Mouse (Mus musculus): ENCODE data around the gene Btn2a2.

Btn2a2 gene

DNA sequence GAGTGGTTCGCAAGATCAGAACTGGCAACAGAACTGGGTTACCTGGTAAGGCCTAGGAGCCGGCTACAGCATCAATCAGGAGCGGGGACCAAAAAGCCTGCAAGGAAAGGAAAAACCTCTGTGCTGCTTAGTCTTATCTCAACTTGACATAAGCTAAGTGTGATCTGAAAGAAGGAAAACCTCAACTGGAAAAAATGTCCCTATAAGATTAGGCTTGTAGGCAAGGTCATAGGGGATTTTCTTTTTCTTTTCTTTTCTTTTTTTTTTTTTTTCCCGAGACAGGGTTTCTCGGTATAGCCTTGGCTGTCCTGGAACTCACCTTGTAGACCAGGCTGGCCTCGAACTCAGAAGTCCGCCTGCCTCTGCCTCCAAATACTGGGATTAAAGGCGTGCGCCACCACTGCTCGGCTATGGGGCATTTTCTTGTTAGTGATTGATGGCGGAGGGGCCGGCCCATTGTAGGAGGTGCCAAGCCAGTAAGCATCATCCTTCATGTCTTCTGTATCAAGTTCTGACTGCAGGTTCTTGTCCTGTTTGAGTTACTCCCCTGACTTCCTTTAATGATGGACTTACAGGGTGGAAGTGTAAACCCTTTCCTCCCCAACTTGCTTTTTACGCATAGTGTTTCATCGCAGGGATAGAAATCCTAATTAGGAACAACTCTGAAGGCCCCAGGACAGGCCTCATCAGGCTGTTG is 18.3 kb upstream of the Btn2a2 start:
- TF ChIP-seq GATA4 (IDR thresholded peaks at IDR 0.05; ENCODE audit: insufficient replicate concordance, low read length): no peak

DNA sequence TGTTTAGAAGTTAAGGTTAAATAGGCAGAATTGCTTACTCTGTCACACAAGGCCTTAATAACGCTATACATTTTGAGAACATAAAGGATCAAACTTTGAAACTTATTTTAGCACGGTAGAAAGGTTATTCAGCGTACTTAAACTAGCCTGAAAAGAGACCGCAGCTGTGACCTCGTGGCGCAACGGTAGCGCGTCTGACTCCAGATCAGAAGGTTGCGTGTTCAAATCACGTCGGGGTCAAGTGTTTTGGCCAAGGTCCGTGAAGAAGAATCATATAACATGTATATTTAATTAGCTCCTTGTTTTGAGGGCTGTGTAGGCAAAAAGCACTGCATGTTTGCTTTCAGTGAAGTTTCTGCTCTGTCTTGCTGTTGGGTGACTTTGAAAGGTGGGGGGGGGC is 17.7 kb upstream of the Btn2a2 start:
- no peak for TF ChIP-seq GATA4 (IDR thresholded peaks at IDR 0.05; ENCODE audit: insufficient replicate concordance, low read length)

DNA sequence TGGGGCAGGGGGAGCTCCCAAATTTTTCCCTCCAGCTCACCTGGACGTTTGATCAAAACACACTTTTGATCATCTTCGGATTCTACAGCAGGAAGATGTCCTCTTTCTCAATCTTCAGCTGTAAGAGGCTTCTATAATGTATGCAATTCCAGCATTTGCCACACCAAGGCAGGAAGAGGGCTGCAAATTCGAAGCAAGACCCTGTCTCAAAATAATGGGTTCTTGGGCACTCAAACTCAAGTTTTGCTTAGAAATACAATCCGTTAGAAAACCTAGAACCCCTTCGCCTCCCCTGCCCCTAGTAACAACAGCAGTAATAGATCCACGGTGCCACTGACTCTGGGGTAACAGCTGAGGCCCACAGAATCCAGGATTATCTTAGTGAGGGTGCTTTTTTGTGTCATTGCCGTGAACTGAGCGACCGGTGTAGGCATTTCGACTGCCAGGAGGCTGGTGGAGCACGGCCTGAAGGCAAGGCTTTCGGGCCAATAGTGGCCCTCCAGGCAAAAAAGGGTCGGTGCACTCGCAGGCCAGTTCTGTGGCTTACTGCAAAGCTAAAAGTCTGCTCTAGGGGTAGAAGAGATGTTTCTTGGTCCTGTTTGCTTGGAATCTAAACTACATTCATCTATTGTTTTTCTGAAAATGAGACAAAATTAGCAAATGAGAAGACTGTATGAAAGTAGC is 17.1 kb upstream of the Btn2a2 start:
- no peak for TF ChIP-seq GATA4 (IDR thresholded peaks at IDR 0.05; ENCODE audit: insufficient replicate concordance, low read length)

DNA sequence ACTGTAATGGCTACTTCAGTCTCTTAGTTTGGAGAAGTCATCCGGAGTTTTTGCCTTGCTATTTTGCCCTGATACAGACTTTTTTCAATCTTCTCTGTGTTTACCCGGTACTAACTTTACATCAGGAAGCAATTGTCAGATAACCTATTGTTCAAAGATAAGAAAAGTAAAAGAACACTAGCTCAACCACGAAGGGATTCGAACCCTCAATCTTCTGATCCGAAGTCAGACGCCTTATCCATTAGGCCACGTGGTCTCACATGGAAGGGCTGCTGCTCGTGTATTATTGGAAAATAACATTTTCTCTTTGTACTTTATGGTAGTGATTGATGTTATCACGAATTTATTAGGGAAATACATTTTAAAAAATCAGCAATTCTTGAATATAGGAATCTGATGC is 15.1 kb upstream of the Btn2a2 start:
- TF ChIP-seq GATA4 (IDR thresholded peaks at IDR 0.05; ENCODE audit: insufficient replicate concordance, low read length): peak; percentile 38; the same call in 1 of the 2 replicates

DNA sequence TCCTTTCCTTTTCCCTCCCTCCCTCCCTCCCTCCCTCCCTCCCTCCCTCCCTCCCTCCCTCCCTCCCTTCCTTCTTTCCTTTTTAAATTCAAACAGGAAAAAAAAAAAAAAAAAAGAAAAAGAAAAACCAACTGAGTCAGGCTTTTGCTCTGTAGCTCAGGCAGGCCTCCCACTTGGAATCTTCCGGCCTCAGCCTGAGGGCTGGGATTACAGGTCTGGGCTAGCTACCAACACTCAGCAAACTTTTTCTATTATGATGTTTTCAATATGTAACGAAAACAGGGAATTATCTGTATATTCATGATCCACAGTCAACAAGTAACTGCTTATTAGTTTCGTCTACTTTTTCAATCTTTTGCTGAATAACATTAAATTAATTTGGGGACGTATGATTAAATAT is 14.3 kb upstream of the Btn2a2 start:
- TF ChIP-seq GATA4 (IDR thresholded peaks at IDR 0.05; ENCODE audit: insufficient replicate concordance, low read length): no peak

DNA sequence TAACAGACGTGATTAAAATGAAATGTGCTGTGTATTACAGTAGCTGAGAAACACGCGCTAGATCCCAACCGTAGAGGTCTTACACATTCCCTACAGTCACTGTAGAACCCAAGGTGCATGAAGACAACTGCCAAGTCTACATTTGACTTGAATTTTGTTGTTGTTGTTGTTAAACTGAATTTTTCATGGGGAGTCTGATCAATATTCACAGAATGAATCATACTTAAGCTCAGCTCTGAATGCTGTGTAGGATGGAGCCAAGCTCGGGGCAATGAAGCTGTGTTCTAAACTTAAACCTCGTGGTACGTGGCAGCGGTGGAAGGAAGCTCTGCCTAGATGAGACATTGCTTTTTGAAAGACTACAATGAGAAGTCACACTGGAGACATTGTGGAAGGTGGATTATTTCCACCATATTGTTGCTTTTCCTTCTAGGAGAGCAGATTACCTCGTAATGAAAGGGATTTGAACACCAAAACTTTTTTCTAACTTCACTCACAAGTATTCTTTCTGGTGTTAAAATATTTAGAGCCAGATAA is 13.4 kb upstream of the Btn2a2 start:
- TF ChIP-seq GATA4 (IDR thresholded peaks at IDR 0.05; ENCODE audit: insufficient replicate concordance, low read length): no peak

DNA sequence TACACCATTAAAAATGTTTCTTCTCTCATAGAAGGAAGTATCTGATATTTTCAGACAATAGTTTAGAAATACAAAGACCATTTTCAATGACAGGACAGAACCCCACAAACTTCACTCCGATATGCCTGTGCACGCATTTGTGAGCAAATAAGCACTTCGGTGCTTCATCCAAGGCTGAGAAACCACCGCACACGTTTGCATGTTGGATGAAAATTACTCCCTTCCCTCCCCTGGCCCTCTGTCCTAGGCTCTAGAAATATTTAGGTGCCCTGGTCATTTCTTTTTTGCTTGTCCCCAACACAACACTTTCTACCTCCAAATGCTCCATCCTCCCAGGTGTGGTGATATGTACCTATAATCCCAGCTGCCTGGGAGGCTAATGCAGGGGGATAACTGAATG is 12.9 kb upstream of the Btn2a2 start:
- no peak for TF ChIP-seq GATA4 (IDR thresholded peaks at IDR 0.05; ENCODE audit: insufficient replicate concordance, low read length)

DNA sequence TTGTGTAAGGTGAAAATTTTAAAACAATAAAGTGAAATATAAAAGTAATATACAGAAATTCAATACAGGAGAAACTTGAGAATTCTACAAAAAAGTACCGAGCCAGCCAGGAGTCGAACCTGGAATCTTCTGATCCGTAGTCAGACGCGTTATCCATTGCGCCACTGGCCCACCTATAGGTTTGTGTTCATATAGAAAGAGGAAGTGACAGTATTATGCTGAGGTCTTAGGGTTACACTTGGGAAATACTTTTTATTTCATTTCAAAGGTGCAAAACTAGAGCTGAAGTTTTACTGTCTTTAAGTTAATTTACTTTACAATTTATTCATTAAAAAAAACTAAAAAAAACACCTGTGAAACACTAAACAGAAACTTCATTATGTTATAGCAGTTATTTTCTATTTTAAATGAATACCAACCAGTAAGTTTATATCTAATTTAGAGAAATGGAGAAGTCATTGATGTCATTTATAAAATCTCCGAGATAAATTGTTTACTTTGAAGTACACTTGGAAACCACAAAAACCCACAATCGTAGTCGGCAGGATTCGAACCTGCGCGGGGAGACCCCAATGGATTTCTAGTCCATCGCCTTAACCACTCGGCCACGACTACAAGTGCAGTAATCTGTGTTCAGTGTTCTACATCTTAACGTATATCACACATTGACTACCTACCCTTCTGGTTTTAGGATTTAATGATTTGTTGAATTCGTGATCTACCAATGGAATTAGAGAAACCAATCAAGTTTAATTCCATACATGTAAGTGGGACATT is 12.0 kb upstream of the Btn2a2 start:
- TF ChIP-seq GATA4 (IDR thresholded peaks at IDR 0.05; ENCODE audit: insufficient replicate concordance, low read length): no peak

DNA sequence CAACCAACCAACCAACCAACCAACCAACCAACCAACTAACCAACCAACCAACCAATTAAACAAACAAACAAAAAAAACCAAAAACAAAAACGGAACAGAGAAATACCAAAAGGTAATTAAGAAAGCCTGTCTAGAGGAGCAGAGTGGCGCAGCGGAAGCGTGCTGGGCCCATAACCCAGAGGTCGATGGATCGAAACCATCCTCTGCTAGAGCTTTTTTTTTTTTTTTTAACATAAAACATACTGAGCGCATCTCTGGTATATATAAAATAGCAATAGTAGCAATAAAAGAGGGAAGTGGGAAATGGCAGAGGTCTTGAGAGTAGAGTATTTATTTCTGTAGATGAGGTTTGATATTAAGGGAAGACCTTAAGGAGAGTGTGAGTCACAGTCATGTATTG is 11.3 kb upstream of the Btn2a2 start:
- TF ChIP-seq GATA4 (IDR thresholded peaks at IDR 0.05; ENCODE audit: insufficient replicate concordance, low read length): no peak

DNA sequence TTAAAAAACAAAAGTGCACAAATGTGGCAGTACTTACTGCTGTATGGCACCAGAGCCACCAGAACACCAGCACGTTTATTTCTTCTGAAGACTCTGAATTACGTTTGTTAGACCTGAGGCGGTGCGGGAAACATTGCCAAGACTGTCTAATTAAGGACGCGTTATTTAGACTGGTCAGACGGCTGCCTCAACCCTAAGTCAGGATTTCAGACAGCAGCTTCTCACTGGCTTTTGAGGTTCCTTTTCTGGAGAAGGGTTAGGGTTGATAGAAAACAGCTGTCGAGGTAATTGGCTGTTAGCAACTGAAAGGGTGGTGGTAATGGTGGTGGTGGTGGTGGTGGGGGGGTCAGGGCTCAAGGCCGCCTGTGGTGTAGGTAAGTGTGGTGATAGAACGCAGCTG is 10.0 kb upstream of the Btn2a2 start:
- no peak for TF ChIP-seq GATA4 (IDR thresholded peaks at IDR 0.05; ENCODE audit: insufficient replicate concordance, low read length)

DNA sequence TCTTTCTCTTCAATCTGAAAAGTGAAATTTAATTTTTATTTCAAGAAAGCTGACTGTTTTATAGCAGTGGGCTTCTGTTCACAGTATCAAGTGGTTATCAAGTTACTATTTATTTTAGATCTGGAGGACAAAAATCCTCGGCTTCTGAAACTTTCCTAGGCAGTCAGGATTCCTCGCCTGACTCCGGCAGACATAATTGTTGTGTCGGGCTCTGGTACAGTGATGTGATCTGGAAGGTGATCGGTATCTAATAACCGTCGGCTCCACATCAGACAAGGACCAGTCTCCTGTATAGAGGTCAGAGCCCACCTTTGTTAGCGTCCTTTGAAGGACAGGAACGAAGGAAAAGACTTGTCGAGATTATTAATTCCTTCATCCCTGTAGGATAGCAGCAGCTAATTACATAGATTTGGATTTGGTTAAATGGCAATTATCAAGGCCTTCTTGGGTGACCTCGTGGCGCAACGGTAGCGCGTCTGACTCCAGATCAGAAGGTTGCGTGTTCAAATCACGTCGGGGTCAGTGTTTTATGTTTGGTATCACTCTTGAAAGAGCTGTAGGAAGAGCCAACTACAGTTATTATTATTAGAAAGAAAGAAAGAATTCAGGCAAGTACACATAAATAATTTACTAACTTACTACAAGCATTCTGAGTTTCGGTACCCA is 9.1 kb upstream of the Btn2a2 start:
- no peak for TF ChIP-seq GATA4 (IDR thresholded peaks at IDR 0.05; ENCODE audit: insufficient replicate concordance, low read length)

DNA sequence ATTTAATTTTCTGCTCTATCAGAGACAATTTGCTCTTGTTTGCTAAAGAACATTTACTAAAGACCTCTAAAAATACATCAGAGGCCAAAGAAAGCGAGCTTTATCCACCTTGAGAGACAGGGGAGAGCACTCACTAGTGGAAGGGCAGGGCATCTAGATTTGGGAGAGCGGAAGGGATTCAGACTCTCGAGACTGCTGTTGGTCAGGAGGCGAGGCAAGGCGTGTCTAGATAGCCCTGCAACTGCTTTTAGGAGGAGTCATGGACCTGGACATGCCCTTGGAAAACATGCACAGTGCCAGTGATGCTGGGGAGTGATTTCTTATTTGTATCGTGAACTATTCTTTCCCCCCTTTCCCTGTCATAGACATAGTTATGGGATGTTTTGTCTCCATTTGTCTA is 6.9 kb upstream of the Btn2a2 start:
- TF ChIP-seq GATA4 (IDR thresholded peaks at IDR 0.05; ENCODE audit: insufficient replicate concordance, low read length): no peak

DNA sequence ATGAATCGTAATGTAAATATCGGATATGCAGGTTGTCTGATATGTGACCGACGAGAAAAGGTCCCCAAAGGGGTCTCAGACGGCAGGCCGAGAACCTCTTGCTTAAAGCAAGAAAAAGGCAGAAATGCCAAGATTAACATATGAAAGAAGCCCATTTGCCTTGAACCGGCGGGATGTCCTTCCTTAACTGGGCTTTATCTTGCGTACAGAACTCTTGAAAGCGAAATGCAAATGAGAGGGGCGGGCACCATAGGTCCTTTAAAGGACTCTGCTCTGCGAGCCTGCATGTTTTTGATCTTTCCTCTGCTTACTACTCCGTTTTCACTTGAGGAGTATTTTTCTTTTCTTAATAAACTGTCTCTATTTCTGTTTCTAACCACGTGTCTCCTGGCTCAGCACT is 3.3 kb upstream of the Btn2a2 start:
- no peak for TF ChIP-seq GATA4 (IDR thresholded peaks at IDR 0.05; ENCODE audit: insufficient replicate concordance, low read length)

DNA sequence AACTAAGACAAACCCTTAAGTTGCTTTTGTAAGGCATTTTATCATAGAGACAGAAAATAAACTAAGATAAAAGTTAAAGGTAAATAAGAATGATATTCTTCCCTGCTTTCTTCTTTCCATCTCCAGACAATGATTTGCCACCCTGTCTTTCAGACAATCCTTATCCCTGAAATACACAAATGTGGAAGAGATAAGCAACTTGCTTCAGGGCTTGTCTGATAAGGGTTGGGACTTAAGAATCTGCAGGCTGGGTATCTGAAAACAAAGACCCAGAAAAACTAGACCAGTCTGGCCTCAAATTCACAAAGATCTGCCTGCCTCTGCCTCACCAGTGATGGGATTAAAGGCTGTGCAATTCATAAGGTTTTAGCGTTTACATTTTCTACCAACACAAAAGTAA is 2.6 kb upstream of the Btn2a2 start:
- no peak for TF ChIP-seq GATA4 (IDR thresholded peaks at IDR 0.05; ENCODE audit: insufficient replicate concordance, low read length)

DNA sequence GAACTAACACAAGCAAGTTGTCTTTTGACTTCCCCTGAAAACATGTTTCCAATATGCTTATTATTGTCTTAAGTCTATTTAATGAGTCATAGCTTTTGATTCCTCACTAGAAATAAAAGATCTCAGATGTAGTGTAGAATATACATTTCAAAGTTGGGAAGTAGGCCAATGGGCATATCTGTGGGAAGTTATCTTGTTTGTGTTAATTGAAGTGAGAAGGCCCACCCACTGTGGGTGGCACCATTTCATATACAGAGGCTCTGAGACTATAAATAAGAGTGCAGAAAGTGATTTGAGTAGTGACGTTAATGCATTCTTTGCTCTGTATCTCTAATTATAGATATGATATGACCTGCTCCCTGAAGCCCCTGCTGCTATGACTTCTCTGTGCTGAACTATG is 2.2 kb upstream of the Btn2a2 start:
- no peak for TF ChIP-seq GATA4 (IDR thresholded peaks at IDR 0.05; ENCODE audit: insufficient replicate concordance, low read length)

Data from liver, adult (tissue).